Mouse (Mus musculus) midbrain, postnatal 0 days (tissue): ENCODE results near the gene Zfp219. TPM values are rescaled to one million over a fixed set of nuclear protein-coding genes. Genes with fewer than 3 reads are reported as not detected.
A peak's percentile ranks its signal among the peaks of the same experiment; 100 is the strongest.

Experiments used
- ATAC-seq: fragments of 200-750 bp; cut with Nextera tagmentation; 2 replicates; pipeline ENCODE4 v1.8.0; 2017; ENCODE audit warnings: moderate number of reproducible peaks, mild to moderate bottlenecking, moderate TSS enrichment, moderate library complexity; ENCODE audit not compliant: low FRiP score
- DNase-seq: peaks from one replicate; pipeline ENCODE4 v3.0.0-alpha.2; 2015; ENCODE audit warnings: low spot score
- H3K27ac ChIP-seq: fragments of 300-500 bp; sonication (generic); 2 replicates; pipeline ENCODE4 v1.5.1; 2014; ENCODE audit warnings: low read depth, mild to moderate bottlenecking, low read length, mixed read lengths
- H3K27me3 ChIP-seq: fragments of 300-500 bp; sonication (generic); 2 replicates; pipeline ENCODE4 v1.6.1; 2014; ENCODE audit warnings: low read length, control low read depth, mixed read lengths; ENCODE audit not compliant: insufficient read depth
- H3K36me3 ChIP-seq: fragments of 300-500 bp; sonication (generic); 2 replicates; pipeline ENCODE4 v1.6.1; 2014; ENCODE audit warnings: low read length, control low read depth, mixed read lengths; ENCODE audit not compliant: insufficient read depth
- H3K4me1 ChIP-seq: fragments of 300-500 bp; sonication (generic); 2 replicates; pipeline ENCODE4 v1.6.1; 2014; ENCODE audit warnings: mild to moderate bottlenecking, control low read depth, antibody characterized with exemption, low read length, mixed read lengths; ENCODE audit not compliant: insufficient read depth
- H3K4me2 ChIP-seq: fragments of 300-500 bp; sonication (generic); 2 replicates; pipeline ENCODE4 v1.6.1; 2014; ENCODE audit warnings: low read depth, mild to moderate bottlenecking, low read length, mixed read lengths; ENCODE audit not compliant: poor library complexity, severe bottlenecking
- H3K4me3 ChIP-seq: fragments of 300-500 bp; sonication (generic); 2 replicates; pipeline ENCODE4 v1.5.1; 2014; ENCODE audit warnings: low read depth, mild to moderate bottlenecking, low read length, moderate library complexity
- H3K9ac ChIP-seq: fragments of 300-500 bp; sonication (generic); replicated peaks from 2 replicates; pipeline ENCODE4 v1.6.1; 2014; ENCODE audit warnings: mild to moderate bottlenecking, low read length, moderate library complexity, mixed read lengths; ENCODE audit not compliant: poor library complexity, severe bottlenecking
- H3K9me3 ChIP-seq: fragments of 300-500 bp; sonication (generic); 2 replicates; pipeline ENCODE4 v1.6.1; 2016; ENCODE audit warnings: low read length, control low read depth
- CTCF ChIP-seq: IDR thresholded peaks from 2 replicates; pipeline ENCODE4 v1.5.1; 2016; ENCODE audit warnings: antibody characterized with exemption, mild to moderate bottlenecking
- WGBS: fragments of 180-500 bp; shearing (Covaris S2); extraction: QIAGEN DNeasy Blood & Tissue Kit; methylation state at CpG from one replicate; pipeline ENCODE4 v1.1.7; 2014; 5-methylcytosine and 5-hydroxymethylcytosine counted together
- polyA plus RNA-seq: library from polyadenylated mRNA; unstranded; fragments of >200 nt; fragmentation: Nextera tagmentation; extraction: Ambion mirVana; gene quantifications from 2 replicates; pipeline ENCODE4 v1.2.1, GENCODE M21; 2015
- total RNA-seq: library from RNA; depleted of rRNA; stranded (reverse); fragments of >200 nt; gene quantifications from 2 replicates; pipeline ENCODE4 v1.2.3, GENCODE M21; 2014

Gene Zfp219
- total and polyA plus RNA-seq, 2 experiments from 2014 or later = 23.5 to 65.5 TPM

DNA sequence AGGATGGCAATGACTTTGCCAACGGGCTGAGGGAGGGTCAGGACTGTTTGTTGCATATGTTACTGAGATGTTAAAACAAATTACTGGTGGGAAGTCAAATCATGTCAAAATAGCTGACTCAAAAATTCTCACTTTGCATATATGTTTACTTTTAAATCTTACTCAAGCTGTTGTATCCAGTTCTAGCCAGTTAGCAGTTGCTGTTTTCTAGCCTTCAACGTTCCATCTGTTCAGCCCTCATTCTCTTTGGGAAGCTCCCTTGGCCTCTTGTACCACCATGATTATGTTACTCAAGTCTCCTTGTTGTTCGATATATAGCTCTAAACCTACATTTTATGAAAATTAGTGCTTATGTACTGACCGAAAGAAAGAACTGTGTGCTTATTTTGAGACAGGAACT is 5.8 kb upstream of the Zfp219 start:
- ATAC-seq = no peak
- TF ChIP-seq CTCF = no peak
- H3K4me3 ChIP-seq = no peak overlapping the region
- no peaks in the 10 kb centered on the region for H3K36me3 ChIP-seq
- no peak for DNase-seq
- H3K4me2 ChIP-seq = no peak overlapping the region
- no peaks in the 10 kb centered on the region for H3K9me3 ChIP-seq
- 90% methylated on average over 4 of the region's 4 CpGs for WGBS
- peaks cover 5% of the 10 kb centered on the region; the same call in 1 of the 2 replicates for H3K4me1 ChIP-seq
- no peak overlapping the region for H3K9ac ChIP-seq
- no peak overlapping the region for H3K27ac ChIP-seq
- no peaks in the 10 kb centered on the region for H3K27me3 ChIP-seq

GRCm38 (mm10) chr14:52024133-52024532 is 3.6 kb upstream of the Zfp219 start:
- WGBS = 93% methylated on average over 2 of the region's 2 CpGs
- TF ChIP-seq CTCF = no peak
- DNase-seq = no peak
- Histone ChIP-seq H3K4me1 (peaks cover 9% of the 10 kb centered on the region), H3K9me3 (no peaks in the 10 kb centered on the region), H3K4me2 (no peak overlapping the region), H3K36me3 (no peaks in the 10 kb centered on the region), H3K27ac (no peak overlapping the region), H3K9ac (no peak overlapping the region), H3K4me3 (no peak overlapping the region), H3K27me3 (no peaks in the 10 kb centered on the region)
- no peak for ATAC-seq

DNA sequence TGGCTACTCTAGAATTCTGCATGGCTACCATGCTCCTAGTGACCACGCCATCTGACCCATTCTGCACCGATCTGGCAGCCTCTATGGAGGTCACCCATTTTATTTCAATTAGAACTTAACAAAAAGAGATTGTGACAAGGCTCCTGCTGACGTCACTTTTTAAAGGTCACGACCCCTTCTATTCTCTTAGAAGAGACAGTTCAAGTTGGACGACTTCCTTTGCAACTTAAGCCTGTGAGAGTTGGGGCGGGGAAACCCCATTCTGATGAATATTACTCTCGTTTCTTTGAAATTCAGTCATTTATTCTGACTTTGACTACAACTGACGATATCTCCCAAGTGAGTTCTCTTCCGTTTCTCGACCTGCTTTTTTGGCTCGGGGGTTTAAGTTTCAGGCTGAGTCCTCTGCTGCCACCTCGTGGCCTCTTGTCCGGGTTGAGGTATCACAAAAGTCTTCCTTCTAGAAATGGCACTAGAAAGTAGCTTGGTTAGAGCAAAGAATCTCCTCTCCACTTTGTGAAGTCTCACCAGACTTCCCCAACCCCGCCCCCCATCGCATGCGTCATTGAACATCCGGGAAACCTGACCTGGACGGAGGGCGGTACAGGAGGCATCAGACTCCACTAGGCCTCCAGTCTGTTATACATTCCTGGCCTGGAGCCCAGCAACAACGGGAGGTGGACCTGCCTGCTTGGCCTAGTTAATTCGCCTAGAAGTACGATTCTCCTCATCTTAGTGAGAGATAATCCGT is 2.4 kb upstream of the Zfp219 start:
- TF ChIP-seq CTCF = peak; percentile 87
- Histone ChIP-seq H3K4me3 (peak overlapping the region; percentile 12; the same call in 1 of the 2 replicates), H3K4me2 (peak overlapping the region; percentile 46), H3K27ac (peak overlapping the region; percentile 74), H3K36me3 (no peaks in the 10 kb centered on the region), H3K9ac (0 out of 2 replicates have a peak overlapping the region, but pooled peaks have one; percentile 1), H3K4me1 (peaks cover 14% of the 10 kb centered on the region), H3K9me3 (no peaks in the 10 kb centered on the region), H3K27me3 (no peaks in the 10 kb centered on the region)
- ATAC-seq (0 out of 2 replicates have a peak, but pooled peaks have one; percentile 15), DNase-seq (peak; percentile 91)
- 3% methylated on average over 23 of the region's 23 CpGs for WGBS

DNA sequence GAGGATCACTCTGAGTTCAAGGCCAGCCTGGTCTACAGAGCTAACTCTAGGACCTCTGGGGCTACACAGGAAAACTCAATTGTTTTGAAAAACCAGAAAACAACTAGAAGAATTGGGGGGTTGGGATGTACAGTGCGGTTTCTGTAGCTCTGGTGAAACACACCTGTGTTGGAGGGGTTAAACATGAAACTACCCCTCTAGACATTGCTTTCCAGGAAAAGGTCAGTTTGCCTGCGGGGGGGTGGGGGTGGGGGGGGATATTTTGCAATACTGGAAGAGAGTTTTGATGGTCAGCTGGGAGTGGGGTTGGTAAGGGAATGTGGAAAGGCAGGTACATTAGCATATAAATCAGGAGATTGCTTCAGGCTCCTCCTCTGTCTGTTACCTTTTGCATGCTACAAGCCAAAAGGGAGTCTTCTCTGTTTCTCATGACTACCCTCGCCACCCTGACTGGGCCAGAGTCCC is 1.7 kb upstream of the Zfp219 start:
- Histone ChIP-seq H3K27me3 (no peaks in the 10 kb centered on the region), H3K9ac (no peak overlapping the region), H3K27ac (no peak overlapping the region), H3K4me1 (peaks cover 14% of the 10 kb centered on the region), H3K36me3 (no peaks in the 10 kb centered on the region), H3K9me3 (no peaks in the 10 kb centered on the region), H3K4me3 (no peak overlapping the region), H3K4me2 (peak overlapping the region; percentile 46)
- DNase-seq (no peak), ATAC-seq (no peak)
- TF ChIP-seq CTCF = no peak
- WGBS = 63% methylated on average over 3 of the region's 3 CpGs

GRCm38 (mm10) chr14:52021568-52022212 is 1.2 kb upstream of the Zfp219 start:
- Histone ChIP-seq H3K4me1 (peaks cover 14% of the 10 kb centered on the region), H3K4me3 (no peak overlapping the region), H3K9ac (no peak overlapping the region), H3K27ac (no peak overlapping the region), H3K9me3 (no peaks in the 10 kb centered on the region), H3K27me3 (no peaks in the 10 kb centered on the region), H3K4me2 (no peak overlapping the region), H3K36me3 (no peaks in the 10 kb centered on the region)
- ATAC-seq = no peak
- no peak for DNase-seq
- 87% methylated on average over 8 of the region's 8 CpGs for WGBS
- no peak for TF ChIP-seq CTCF

DNA sequence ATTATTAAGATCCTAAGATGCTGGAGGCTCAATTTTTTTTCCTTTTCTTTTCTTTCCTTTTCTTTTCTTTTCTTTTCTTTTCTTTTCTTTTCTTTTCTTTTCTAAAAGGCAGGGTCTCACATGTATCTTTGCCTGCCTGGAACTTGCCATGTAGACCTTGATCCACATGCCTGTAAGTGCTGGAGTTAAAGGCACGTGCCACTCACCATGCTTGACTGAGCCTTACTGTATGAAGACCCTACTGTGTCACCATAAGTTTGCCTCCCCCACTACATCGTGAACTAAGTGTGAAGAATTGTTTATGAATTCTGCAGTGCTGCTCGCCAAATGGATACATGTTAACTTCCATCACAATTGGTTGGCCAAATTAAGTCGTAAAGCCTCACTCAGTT is 601 bp upstream of the Zfp219 start:
- Histone ChIP-seq H3K27me3 (no peaks in the 10 kb centered on the region), H3K36me3 (no peaks in the 10 kb centered on the region), H3K4me3 (peak overlapping the region; percentile 42), H3K4me2 (peak overlapping the region; percentile 63), H3K4me1 (peaks cover 14% of the 10 kb centered on the region), H3K9me3 (no peaks in the 10 kb centered on the region), H3K9ac (no peak overlapping the region), H3K27ac (peak overlapping the region; percentile 89; the same call in 1 of the 2 replicates)
- TF ChIP-seq CTCF = no peak
- 60% methylated on average over 4 of the region's 4 CpGs for WGBS
- no peak for DNase-seq
- no peak for ATAC-seq
